Mouse (Mus musculus) cerebellum, adult 2 months (tissue): ENCODE results near the gene Ephb6.

Experiments used
- CTCF ChIP-seq: fragments of 200-500 bp; IDR thresholded peaks from 2 replicates; pipeline ENCODE4 v1.5.1; 2011; ENCODE audit warnings: low read depth, mild to moderate bottlenecking, control low read depth, low read length, moderate library complexity, borderline replicate concordance; ENCODE audit not compliant: insufficient read depth
- POLR2A ChIP-seq: fragments of 200-500 bp; IDR thresholded peaks from 2 replicates; pipeline ENCODE4 v1.6.1; 2011; ENCODE audit warnings: low read length, control low read depth, borderline replicate concordance; ENCODE audit not compliant: insufficient read depth

- TF ChIP-seq CTCF (no peak), POLR2A (no peak)
These were observed 41.4 kb downstream of the Ephb6 start for GRCm38 (mm10) chr6:41646672-41647071.
